Mouse (Mus musculus) A20 (cell line): Measurements from ENCODE around the gene Phc1.

Experiments
- DNase-seq: peaks from one replicate; pipeline ENCODE4 v3.0.0-alpha.2; 2011; ENCODE audit warnings: low read depth, low spot score

Phc1 gene

DNA sequence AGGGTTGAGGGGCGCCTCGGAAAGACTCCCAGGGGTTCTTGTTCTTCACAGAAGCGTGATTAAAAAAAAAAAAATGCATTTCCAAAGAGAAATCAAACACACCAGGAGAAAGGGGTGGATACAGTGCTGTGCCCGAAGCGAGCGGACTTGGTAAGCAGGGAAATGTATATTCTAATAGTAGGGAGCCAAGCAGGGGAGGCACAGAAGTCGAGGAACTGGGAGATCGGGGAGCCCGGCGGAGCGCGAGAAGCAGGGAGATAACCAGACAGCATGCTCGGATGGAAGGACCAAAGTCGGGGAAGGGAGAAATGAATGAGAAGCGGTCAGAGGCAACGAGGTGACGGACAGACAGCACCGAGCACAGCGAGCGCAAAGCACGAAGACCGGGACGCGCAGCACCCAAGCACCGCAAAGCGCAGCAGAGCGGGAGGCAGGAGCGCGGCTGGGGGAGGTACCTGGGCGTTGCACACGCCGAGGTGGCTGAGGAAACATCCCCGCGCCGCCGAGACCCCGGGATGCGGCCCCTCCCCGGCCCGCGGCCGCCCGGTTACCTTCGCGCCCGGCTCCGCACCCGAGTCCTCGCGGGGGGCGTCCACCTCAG, 1.2 kb downstream of the Phc1 start:
- peak; percentile 83 for DNase-seq

DNA sequence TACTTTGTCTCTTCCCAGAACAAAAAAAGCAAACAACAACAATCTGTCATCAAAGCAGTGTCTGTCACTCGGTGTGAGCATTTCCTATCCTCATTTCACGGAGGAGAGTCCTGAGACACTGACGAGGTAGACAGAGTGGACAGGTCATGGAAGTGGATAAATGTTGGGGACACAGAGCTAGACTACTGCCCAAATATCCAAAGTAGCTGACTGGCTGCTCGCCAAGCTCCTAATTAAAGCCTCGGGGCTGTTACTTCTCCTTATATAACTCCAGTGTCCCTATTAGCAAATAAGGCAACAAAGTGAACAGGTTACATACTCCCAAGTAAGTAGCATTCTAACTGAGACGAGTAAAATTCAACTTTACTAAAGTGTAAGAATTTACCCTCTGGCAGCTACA, 2.8 kb downstream of the Phc1 start:
- DNase-seq = no peak

DNA sequence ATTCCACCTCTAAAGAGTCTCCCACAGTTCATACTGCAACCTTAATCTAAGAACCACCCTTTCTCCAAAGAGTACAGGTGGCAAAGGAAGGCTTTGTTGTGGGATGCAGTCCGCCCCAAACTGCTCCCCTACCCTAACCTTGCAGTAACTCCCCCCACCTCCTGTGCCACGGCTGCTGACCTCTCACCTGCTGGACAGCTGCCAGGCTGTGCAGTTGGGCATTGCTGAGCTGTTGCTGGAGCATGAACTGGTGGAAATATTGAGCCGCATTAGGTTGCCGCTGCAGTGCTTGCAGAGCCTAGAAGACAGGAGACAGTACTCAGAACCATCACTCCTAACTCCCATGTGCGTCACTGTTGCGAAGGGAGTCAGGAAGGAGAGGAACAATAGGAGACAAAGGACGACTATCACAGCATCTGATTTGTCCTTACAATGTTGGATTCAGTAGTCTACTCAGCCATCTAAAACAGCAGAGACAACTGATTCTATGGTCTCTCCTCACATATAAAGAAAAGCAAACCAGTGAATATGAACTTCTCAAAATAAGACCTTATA, 5.5 kb downstream of the Phc1 start:
- DNase-seq = no peak

DNA sequence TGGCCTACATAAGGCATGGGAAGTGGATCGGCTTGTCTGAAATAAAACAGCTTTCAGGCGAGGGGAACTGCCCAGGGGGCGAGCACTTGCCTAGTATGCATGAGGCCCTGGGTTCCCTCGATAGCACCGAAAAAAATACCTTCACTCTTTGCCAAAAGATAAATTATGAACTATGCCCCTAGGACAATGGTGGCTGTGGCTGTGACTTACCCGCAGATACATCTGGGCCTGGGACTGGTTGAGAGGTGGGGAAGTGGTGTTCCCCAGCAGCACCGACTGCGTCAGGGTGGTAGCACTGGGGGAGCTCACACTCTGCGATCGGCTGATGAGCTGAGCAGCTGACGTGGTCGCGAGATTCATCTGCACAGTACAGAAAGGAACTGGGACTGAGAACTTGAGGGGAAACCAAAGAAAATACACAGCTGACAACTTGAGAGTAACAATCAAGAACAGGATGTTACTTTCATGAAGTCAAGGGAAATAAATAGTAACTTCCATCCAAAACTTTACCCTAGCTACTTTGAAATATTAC, 7.2 kb downstream of the Phc1 start:
- no peak for DNase-seq

DNA sequence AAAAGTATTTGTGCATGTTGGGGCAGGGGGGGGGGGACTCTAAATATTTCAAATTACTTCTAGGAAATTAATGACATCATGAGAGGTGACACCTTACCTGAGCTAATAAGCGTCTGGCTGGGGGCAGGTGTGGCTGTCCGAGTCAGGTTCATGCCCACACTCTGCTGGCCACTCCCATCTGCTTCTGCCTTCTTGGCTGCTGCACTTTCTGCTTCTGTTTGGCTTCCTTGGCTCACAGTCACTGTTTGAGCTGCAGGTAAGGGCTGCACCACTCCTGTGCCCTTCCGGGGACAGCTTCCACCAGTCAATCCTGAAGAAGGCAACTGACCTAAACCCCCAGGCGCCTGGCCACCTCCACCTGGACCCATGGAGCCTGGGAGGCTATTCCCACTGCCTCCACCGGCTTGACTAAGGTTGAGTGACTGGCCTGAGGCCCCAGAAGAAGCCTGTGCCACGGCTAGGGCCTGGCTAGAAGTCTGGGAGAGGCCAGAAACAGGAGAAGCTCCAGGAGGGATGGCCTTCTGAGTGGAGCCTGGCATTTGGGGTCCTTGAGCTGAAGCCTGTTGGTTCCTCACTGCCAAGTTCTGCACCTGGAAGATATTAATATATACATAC, 14.9 kb downstream of the Phc1 start:
- no peak for DNase-seq

DNA sequence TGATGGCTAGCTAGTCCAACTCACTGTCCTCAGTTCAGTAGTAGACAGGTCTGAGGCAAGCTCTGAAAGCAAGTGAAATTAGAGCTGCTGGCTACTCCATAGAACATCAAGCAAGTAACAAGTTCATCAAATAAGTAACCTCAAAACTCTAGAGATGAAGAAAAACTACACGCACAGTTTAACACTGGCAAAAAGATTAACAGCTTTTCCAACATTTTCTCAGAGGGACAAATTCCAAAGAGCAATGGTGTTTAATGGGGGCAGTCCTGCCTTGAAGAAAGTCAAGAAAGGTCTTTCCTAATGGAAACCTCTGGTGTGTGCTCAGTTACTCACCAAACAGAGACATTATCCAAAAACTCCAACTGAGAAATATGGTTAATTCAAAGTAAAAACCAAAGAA, 21.6 kb downstream of the Phc1 start:
- no peak for DNase-seq

DNA sequence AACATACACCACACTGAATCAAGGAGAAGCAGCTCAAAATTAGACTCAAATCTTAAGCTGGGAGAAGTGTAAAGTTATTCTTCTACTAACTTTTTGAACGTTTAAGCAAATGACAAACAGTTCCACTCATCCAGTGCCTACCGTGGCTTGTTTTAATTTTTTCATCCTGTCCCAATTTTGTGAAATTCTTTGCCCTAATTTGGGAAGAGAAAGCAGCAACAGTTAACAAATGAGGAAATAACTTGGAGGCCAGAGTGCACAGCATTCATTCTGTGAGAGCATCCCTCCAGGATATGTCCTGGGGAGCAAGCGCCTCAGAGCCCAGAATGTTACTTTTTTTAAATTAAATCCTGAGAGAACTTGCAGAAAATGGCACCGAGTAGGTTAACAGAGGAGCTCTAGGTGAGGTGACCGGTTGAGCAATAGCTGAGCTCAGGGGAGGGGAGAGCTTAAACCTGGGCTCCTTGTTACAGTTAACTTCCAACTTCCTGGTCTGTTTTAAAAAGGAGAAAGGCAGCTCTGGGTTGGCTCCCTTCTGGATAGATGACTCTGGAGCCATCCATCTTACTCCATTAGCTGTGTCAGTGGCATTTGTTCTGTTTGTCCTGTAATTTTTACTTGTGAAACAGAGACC, 30.1 kb downstream of the Phc1 start:
- no peak for DNase-seq

DNA sequence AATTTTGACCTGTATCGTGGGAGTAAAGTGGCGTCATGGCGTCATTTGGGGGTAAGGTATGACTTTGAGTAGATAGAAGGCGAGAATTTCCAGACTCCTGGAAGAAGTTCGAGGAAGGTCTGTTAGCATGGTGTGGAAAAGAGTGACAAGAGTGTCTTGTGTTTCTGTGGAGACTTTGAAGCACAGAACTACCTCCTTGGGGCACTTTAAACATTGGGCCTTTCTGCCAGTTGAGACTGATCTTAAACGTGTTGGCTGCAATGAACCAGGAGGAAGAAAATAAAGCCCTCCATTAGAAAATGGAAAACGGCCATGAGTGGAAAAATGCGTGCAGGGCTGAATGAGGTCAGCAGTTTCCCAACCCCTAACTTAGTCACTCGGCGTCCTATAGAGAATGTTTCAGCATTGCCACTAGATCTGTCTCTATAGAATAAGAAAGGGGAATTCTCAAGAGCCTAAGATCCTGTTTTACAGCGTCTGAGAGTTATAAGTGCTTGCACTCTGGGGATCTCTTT, 30.9 kb downstream of the Phc1 start:
- peak; percentile 36 for DNase-seq

DNA sequence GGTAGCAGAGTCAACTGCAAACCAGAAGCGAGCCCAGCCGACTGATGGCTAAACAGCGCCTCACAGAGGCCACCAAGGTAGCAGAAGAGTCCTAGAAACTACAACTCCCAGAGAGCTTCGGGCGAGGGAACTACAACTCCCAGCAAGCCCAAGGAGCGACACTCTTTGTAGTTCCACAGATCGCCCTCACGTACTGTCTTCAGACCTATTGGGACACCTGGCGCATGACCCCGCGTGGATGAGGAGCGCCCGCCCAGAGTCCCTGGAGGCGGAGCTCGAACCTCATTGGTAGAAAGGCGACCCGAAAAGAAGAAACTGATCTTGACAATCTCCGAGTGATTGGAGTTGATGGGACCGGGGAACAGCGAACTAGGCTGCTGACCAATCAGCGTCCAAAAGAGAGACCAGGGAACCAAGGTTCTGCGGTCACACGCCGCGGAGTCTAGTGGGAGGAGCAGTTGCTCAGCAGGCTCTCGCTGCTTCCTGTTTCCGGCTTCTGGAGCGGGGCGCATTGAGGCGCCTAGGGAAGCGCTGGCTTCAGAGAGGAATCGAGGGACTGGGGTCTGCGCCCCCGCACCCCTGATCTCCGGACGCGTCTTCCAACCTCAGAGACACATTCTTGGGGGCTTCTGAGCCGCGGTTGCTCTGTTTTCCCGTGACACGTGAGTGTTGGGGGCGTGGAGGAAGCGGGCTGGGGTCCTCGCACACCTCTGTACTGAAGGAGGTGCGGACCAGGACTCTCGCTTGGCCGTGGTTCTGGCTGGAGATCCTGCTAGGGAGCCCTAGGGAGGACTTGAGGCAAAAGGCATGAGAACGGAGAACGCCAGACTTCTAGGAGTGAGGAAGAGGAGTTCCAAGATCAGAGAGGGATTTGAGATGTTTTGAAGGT, 31.6 kb downstream of the Phc1 start, which contains the start of gene M6pr:
Gene M6pr (plus strand): TSS at position 216 of the 889 bp plus-strand sequence.
- peak; percentile 98 for DNase-seq

DNA sequence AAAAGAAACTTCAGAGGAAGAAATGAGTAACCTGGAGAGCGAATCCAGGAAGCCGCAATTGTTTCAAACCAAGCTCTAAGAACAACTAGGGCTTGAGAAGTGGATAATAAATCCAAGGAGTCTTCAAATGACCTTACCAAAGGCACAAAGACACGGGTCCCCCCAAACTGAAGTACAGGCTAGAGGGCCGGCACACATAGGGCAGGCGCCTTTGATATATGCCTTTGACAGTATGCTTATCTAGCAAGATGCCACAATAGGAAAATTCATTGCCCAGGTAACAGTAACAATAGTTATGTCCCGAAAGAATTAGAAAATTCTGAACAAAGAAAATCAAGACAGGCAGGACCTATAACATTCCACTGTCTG, 32.2 kb downstream of the Phc1 start:
- no peak for DNase-seq

DNA sequence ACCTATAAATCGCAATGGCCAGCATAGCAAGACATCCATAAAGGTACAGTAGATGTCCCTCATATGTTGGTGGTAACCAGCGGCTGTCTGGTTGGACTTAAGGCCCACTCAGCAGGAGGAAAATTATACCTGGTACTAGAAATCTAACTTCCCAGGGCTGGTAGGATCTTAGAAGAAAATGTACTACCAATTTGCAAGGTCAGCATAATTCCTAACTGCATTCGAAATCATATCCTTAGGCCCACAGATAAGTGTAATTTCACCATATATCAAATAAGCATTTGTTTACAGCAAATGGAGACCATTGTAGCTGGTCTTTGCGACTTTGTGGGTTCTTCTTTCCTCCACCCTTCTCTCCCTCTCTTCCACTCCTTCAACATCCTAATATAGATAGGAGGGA, 33.7 kb downstream of the Phc1 start:
- no peak for DNase-seq

DNA sequence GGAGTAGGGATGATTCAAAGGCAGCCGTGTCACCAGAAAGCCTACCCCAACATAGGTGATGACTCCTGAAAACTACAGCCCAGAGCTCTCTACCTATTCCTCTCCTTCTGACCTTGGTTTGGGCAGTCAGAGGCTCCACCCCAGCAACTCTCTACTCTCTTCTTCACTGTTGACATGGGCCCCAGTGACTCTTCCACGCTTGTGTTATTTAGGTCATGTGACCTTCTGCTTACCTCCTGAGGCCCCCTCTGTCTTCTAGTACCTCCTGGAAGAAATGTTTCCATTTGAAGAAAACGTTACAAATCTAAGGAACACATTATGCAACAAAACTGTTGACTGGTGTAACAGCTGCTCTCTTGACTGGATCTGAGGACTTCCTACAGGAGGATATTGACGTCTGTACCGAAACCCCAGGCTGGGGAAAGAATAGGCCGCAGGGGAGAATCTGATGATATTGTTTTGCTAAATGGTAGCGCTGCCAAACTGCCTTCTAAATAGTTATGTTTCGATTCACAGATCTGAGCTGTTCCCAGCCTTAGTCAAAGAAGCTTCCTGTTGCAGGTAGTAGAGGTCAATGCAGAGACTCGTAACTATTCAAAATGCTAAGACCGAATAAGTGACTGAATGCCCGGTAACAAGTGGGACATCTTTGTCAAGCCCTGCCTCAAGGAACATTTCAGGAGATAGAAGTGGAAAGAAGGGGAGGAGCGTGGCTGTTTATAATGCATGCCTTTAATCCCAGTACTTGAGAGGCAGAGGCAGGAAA, 35.4 kb downstream of the Phc1 start:
- no peak for DNase-seq

DNA sequence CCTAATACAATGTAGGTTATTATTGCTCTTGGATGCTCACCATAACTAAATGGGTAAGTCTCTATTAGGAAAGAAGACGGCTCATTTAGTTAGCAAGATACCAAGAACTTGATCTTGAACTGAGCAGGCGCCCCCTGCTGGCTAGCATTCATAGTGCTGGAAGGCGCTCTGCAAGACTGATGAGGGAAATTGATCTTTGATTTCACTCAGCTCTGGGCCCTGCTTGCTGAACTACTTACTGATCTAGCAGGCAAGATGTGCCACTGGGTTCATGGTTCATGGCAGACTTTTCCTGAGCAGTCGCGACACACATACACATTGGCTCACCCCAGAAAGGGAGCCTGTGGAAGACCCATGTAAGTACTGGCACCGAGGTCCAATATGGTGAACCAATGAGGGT, 36.0 kb downstream of the Phc1 start:
- DNase-seq = peak; percentile 78

DNA sequence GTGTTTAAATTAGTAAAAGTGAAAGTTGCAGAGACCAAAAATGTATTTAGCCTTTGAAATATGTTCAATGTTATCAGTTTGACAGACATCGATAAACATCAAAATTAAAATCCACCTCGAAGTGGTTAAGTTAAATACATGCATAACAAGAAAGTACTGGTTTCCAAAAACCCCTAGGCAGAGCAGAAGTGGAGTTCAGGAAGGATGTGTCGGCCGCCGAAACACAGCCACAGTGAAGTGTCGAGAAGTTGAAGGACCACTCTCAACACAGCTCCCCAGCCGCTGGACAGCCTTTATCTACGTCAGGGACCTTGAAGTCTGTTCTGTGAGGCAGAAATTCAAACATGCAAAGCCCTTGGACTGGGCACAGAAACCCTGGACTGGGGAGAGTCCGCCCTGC, 36.8 kb downstream of the Phc1 start:
- DNase-seq = no peak

DNA sequence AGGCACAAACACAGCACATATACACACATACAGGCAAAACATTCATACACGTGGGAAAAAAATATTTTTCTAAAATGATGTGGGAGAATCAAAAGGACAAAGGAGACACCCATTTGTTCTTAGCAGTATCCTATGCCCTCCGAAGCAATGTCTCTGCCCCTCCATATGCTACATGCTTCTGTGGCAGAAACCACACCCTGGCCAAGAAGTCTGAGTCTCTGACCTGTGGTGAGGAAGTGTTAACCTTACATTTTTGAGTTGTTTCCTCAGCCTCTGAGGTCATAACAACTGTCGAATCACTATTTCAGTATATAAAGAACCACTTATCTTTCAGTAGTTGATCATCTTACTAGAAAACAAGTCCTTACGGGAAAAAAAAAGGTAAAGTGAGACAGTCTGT, 37.7 kb downstream of the Phc1 start:
- no peak for DNase-seq

DNA sequence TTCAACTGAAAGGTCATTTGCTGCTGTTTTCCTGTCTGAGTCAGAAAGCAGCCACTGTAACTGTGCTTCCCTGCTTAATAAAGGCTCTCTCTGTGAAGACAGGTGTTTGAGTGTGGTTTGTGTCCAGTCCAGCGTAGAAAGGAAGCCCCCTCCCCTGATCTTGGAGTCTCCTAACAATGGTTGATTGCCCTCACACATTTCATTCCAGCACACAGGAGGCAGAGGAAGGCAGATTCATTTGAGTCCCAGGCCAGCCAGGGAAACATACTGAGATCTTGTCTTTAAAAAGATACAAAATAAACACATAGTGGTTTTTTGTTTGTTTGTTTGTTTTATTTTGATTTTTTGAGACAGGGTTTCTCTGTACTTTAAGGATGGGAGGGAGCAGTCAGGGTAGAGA, 38.2 kb downstream of the Phc1 start:
- no peak for DNase-seq

DNA sequence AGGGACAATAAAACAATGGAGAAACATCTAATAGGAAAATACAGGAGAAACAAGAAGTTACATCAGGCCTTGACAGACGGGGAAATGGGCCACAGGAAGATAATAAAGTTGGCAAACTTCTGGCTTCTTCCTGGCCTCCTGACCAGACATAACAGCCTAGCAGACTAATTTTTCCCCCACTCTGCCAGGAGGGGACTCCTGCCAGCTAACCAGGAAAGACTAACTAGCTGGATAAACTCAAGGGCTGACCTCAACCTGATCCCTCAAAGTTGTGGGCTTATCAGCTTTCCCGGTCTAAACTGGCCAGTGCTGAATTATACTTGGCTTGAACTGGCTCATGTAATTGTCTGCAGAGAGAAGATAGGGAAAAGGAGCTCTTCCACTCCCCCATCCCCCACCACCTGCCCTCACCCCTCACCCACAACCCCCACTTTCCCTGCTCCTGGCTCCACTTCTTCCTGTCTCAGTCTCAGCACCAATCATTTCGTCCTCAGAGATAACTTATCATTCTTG, 40.7 kb downstream of the Phc1 start:
- no peak for DNase-seq

DNA sequence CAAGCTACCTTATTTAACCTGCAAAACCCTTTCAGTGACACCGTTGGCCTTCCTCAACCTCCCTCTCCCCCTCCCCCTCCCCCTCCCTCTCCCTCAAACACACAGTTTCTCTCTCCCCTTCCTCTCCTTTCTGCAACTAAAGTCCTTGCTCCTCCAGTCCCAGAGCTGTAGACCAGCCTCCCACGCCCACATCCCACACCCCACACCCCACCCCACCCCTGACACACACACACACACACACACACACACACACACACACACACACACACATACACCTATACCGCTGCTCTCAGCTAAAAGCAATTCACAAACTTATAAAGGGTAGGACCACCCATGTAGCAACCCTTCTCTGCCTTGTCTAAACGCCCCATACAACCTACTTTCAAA, 42.1 kb downstream of the Phc1 start:
- DNase-seq = no peak

DNA sequence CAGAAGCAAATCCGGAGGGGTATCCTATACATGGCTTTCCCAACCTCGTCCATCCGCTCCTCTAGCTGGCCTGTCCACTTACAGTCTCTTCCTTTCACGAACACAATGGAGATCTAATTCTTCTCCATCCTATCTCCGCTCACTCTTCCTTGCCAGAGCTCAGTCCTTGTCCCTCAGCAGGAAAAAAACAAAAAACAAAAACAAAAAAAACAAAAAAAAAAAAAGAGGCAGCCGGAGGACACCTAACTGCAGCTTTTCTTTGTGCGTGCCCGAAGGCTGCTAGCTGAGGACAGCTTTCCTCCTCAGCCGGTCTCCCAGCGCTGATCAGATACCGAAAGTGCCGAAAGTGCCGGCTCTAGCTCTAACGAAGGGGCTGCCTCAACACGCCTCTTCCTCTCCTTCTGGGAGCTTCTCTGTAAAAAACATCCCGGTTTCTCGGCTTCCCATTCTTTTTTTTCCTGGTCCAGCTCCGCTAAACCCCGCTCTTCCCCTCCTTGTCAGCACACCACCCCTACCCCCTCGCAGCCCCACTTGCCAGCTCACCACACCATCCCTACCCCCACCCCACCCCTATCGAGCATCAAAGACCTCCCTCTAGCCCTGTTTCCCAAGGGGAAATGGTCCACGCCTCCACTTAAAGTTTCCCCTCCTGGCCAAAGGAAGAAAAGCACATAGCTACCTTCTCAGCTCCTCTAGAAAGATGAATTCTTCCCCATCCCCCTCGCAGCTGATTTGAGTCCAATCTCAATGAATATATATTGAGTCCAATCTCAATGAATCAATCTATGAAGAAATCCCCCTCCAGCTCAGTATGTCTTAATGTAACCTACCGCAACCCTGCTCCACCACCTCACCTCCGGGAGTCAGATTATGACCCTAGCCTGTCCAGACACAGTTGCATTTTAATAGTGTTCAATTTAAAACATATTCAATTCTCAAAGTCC, 42.8 kb downstream of the Phc1 start:
- DNase-seq = peak; percentile 37

DNA sequence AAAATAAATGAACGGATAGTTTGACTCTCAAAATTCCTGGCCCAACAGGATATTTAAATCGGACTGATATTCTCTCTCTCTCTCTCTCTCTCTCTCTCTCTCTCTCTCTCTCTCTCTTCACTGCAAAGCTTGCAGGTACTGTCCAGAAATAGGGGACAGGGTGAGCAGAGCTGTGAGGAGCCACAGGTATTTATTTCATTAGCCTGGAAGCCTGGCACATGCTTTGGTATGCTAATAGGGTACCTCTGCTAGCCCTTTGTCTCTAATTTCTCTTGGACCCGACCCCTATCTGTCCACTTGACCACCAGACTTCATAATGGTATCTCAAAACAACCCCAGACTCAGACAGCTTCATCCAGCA, 43.5 kb downstream of the Phc1 start:
- DNase-seq = no peak
